Mouse (Mus musculus) mature B cell (primary cell): ENCODE data around the gene Stard10.

Source experiments
- in situ Hi-C: fragments of 300-500 bp; cut with MboI; formaldehyde crosslinking; loops from 2 replicates; pipeline ENCODE4 v1.14.3; 2019

Stard10 gene

GRCm38 (mm10) chr7:101302691-101303090 is 14.2 kb upstream of the Stard10 start:
- in situ Hi-C loops: no loop called here

GRCm38 (mm10) chr7:101306841-101307240 is 10.0 kb upstream of the Stard10 start:
- in situ Hi-C loops: no loop called here

DNA sequence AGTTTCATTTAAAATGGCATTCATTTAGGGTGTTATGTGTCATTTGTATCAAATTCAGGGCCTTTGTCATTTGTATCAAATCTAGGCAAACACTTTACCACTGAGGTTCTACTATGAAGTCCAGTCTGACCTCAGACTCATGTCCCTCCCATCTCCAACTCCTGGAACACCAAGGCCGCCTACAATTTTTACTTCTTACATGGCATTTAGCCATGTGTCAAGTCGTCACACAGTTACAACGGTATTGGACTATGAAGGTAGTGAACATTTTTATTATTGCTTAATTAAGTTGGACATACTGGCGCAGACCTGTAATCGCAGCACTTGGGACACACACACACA is 6.9 kb upstream of the Stard10 start:
- in situ Hi-C loops: no loop called here

- in situ Hi-C loops: no loop called here
Observed at GRCm38 (mm10) chr7:101310327-101311028, 6.4 kb upstream of the Stard10 start.

- in situ Hi-C loops: no loop called here
Observed at GRCm38 (mm10) chr7:101311061-101311460, 5.8 kb upstream of the Stard10 start.

DNA sequence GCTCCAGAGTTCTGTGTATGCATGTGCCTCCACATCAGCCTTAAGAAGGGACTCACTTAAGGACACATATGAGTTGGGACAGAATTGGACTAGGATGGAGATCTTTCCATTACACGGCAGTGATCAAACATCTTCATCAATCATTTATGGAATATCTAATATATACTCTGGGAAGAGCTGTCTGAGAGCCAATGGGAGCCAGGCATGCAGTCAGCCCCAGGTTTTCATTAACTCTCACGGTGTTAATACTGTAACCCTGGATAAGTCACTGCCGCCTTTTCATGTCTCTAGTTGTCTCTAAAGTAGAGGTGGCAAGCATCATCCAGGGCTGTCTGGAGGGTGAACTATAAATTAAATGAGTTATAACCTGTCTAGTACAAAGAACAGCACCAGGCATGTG is 3.9 kb upstream of the Stard10 start:
- in situ Hi-C loops: no loop called here

GRCm38 (mm10) chr7:101314396-101314795 is 2.5 kb upstream of the Stard10 start:
- in situ Hi-C loops: no loop called here

- in situ Hi-C loops: loop anchor here (5.0 kb wide), 1 partner anchor 52 kb away; no protein-coding TSS in a partner anchor
Observed at GRCm38 (mm10) chr7:101315699-101316098, 1.2 kb upstream of the Stard10 start.

DNA sequence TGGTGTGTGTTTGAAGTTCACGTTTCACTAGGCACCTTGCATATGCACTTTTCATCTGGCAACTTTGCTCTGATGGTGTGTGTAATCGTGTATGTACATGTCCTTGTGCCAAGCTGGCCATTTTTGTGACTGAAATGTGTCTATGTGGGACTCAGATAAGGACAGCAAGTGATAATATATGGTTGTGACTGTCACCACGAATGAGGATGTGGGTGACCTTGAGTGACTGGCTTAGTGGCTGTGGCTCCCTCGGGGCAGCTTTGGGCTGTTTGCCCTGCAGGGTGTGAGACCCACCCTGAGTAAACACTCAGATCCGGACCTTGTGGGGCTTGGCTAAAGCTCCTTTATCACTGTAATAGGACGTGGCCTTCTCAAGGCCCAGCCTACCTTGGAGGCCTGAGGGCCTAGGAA is 290 bp upstream of the Stard10 start:
- in situ Hi-C loops: loop anchor here (5.0 kb wide), 1 partner anchor 51 kb away; no protein-coding TSS in a partner anchor

GRCm38 (mm10) chr7:101318848-101319247 is 2.0 kb downstream of the Stard10 start:
- in situ Hi-C loops: loop anchor here (5.0 kb wide), 1 partner anchor 48 kb away; no protein-coding TSS in a partner anchor

- in situ Hi-C loops: loop anchor here (5.0 kb wide), 1 partner anchor 48 kb away; no protein-coding TSS in a partner anchor
Observed at GRCm38 (mm10) chr7:101319796-101320195, 2.9 kb downstream of the Stard10 start.

DNA sequence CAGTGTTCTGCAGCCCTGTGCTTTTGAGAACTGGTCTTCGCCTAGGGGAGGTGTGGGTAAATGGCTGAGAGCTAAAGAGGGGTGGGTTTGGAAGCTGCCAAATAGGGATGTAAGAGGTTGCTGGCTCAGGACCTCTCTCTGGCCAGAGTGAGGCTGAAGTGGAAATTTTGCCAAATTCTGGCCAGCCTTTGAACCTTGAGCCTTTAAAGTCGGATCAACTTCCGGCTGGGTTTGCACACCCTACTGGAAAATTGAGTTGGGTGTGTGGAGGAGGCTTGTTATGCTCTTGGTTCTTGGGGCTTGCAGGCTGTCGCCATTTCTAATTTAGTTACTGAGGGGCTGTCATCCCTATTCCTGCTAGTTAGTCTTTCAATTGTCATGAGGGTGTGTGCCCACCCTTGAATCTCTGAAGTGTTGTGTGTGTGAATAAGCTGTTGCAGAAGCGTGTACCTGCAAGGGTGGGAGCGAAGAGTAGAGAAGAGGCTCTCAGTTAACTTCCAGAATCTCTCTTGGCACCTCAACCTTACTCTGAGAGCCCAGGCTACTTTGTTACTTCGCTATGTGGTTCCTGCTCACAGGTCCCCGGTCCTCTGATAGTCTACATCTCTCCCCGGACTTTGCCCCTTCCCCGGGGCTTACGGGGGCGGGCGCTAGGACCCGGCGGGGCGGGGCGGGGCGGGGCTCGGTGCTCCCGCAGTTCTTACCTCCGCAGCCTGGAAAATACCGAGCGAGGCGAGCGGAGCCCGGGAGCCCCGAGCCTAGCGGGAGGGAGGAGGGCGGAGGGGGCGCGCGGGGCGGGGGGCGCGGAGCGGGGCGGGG is 3.7 kb downstream of the Stard10 start:
- in situ Hi-C loops: no loop called here

DNA sequence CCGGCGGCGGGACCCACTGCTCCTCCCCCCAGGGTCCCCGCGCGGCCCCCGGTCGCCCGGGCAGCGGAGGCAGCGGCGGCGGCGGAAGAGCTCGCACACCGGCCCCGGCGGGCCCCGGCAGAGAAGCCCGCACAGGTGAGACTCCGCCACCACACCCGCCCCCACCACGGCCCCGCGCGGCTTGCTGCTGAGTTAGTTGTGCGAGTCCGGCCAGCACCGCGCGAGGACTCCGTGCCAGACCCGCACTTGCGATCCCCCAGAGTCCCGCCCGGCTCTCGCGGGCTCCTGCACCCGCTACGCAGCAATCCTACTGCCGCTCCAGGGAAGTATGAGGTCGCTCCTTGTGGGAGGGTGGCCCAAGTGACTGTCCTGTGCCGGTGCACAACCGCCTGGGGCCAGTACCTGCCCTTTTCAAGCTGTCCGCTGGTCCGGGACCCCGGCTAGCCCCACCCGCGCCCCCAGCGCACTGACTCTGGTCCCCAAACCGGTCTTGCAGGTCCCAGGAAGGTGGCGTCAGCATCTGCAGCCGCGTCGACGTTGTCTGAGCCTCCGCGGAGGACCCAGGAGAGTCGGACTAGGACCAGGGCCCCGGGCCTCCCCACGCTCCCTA is 4.4 kb downstream of the Stard10 start:
- in situ Hi-C loops: no loop called here

- in situ Hi-C loops: no loop called here
Observed at GRCm38 (mm10) chr7:101323141-101323594, 6.3 kb downstream of the Stard10 start.

DNA sequence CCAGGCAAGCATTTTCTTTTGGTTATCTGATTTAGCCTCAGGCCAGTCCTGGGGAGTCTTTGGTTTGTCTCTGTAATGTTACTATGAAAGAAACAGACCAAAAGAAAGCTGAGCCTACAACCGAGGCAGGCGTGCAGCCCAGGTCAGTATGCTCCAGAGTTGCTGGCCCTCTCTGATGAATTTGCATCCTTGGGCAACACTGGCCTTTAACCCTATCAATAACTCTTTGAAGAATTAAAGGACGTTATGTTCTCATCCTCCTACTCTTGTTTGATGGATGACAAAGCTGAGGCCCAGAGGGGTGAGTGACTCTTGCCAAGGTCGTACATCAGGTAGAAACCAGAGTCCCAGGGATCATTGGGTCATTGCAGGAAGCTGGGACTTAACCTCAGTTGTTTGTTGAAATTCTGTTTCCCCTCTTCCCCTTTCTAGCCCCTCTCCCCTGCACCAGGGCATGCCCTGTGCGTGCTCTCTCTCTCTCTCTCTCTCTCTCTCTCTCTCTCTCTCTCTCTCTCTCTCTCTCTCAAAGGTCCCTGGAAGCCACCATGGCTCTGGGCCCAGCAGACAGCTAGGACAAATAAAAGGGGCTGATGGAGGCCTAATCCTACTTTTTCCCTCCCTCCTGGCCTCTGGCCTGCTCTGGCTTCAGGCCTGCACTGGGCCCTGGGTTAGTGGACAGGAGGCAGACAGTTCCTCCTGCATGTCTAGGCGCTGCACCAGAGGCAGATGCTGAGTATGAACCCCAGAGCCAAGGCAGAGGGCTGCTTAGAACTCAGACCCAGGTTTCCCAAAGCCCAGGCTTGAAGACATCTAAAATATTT is 7.5 kb downstream of the Stard10 start:
- in situ Hi-C loops: no loop called here

GRCm38 (mm10) chr7:101326006-101326405 is 9.1 kb downstream of the Stard10 start:
- in situ Hi-C loops: no loop called here

DNA sequence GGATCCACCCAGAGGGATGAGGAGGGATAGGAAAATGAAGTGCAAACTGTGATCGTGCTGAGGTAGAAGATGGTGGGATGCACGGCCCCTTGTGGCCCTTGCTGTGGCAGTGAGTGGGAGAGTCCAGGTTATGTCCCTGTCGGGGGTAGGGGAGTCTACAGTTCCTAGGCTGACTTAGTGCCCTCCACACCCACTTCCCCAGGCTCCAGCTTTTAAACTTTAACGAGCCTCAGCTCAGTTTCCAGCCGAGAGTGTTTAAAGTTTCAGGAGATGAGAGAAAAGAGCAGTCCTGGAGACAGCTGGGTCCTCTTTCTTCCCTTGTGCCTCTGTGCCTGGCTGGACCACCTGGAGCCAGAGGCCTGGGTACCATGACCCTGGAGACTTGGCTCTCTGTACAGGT is 10.4 kb downstream of the Stard10 start:
- in situ Hi-C loops: no loop called here

DNA sequence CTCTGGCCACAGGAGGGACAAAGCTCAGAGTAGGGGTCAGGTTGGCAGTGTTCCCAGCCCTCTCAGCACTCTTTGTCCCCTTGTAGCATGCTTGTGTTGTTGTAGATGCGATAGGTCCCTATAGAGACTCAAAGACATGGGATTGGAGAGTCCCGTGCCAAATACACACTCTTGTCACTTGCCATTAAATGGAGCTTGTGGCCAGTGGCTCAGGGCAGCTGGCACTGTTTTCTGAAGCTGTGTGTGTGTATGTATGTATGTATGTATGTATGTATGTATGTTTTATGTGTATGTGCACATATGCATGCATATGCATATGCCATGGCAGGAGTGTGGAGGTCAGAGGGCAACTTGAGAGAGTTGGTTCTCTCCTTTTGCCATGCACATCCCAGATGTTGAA is 10.9 kb downstream of the Stard10 start:
- in situ Hi-C loops: no loop called here

DNA sequence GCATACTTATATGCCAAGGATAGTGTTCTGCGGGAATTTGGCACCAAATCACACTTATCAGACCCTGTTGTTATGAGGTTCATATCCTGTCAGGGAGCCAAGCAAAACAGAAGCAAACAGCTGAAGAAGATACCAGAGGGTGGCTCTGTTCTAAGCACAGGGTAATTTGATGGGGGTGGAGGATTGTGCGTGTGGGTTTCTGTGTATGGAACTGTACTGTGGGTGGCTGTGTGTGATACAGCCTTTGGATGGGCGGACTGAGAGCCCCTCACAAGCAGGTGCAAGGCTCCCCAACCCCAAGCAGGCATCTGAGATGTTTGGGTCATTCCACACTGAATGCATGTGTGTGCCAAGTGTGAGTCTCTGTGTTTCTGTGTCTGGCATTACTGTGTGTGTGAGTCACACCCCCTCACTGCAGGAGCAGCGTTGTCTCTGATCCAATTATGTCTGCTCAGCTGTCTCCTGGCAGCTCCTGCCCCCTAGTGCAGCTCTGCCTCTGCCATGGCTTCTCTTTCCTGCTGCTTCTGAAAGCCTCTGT is 11.8 kb downstream of the Stard10 start:
- in situ Hi-C loops: no loop called here

DNA sequence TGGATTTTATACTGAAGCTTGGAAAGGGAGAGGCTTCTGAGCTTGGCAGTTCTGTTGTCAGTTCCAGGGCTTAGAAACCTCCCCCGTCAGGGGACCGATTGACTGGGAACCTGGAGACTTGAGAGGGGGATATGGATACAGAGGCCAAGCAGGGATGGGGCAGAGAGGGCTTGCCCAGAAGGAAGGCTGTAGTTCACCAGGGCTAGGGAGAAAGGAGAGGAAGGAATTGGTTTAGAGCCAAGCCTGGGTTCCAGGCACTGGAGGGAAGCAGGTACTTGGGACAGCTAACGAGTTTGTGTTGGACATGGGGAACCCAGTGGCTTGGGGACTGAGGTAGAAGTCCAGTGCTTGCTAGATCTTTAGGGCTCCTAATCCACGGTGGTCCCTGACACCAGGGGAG is 12.7 kb downstream of the Stard10 start:
- in situ Hi-C loops: no loop called here

- in situ Hi-C loops: no loop called here
Observed at GRCm38 (mm10) chr7:101330074-101330840, 13.4 kb downstream of the Stard10 start.
